Mouse (Mus musculus): ENCODE results near the gene Dok1. TPM values are rescaled to one million over a fixed set of nuclear protein-coding genes. Genes with fewer than 3 reads are reported as not detected.

The Dok1 gene
- polyA plus RNA-seq, 1 experiment from 2014 or later = 14.9 TPM

Small RNA genes within 50 kb of the gene (microRNA-seq; reads per million reads assigned to microRNA genes)
- not detected for gene Mir7040

Other genes starting within 250 kb of the Dok1 start
- 0.83 and 1.9 TPM in 2 replicates for gene Sema4f, start 93.7 kb downstream of the Dok1 start, polyA plus RNA-seq (2016; fragmentation: Nextera tagmentation; extraction: Ambion mirVana)
- 0.19 and 0.33 TPM in 2 replicates for gene M1ap, start 86.6 kb downstream of the Dok1 start, polyA plus RNA-seq (2016; fragmentation: Nextera tagmentation; extraction: Ambion mirVana)
- 6.3 and 12.8 TPM in 2 replicates for gene Loxl3, start 702 bp upstream of the Dok1 start, polyA plus RNA-seq (2016; fragmentation: Nextera tagmentation; extraction: Ambion mirVana)
- 167 and 169 TPM in 2 replicates for gene Aup1, start 21.1 kb upstream of the Dok1 start, polyA plus RNA-seq (2016; fragmentation: Nextera tagmentation; extraction: Ambion mirVana)
- 76.2 and 82.6 TPM in 2 replicates for gene Htra2, start 21.8 kb upstream of the Dok1 start, polyA plus RNA-seq (2016; fragmentation: Nextera tagmentation; extraction: Ambion mirVana)
- gene Dqx1, start 24.4 kb upstream of the Dok1 start, polyA plus RNA-seq (2016; fragmentation: Nextera tagmentation; extraction: Ambion mirVana) = 1.4 and 1.5 TPM in 2 replicates
- gene Tlx2, start 36.8 kb upstream of the Dok1 start, polyA plus RNA-seq (2016; fragmentation: Nextera tagmentation; extraction: Ambion mirVana) = 0.16 TPM in 1 of 2 replicates, not detected in the other
- 46.5 and 46.9 TPM in 2 replicates for gene Pcgf1, start 44.4 kb upstream of the Dok1 start, polyA plus RNA-seq (2016; fragmentation: Nextera tagmentation; extraction: Ambion mirVana)
- 0.82 and 1.5 TPM in 2 replicates for gene Lbx2, start 52.9 kb upstream of the Dok1 start, polyA plus RNA-seq (2016; fragmentation: Nextera tagmentation; extraction: Ambion mirVana)
- gene Ccdc142, start 68.1 kb upstream of the Dok1 start, polyA plus RNA-seq (2016; fragmentation: Nextera tagmentation; extraction: Ambion mirVana) = 1.7 and 3.8 TPM in 2 replicates
- 2.1 and 2.8 TPM in 2 replicates for gene Gm42688, start 68.1 kb upstream of the Dok1 start, polyA plus RNA-seq (2016; fragmentation: Nextera tagmentation; extraction: Ambion mirVana)
- gene Mrpl53, start 75.6 kb upstream of the Dok1 start, polyA plus RNA-seq (2016; fragmentation: Nextera tagmentation; extraction: Ambion mirVana) = 150 and 163 TPM in 2 replicates
- 45.3 and 53.8 TPM in 2 replicates for gene Mogs, start 82.0 kb upstream of the Dok1 start, polyA plus RNA-seq (2016; fragmentation: Nextera tagmentation; extraction: Ambion mirVana)
- gene Wbp1, start 88.1 kb upstream of the Dok1 start, polyA plus RNA-seq (2016; fragmentation: Nextera tagmentation; extraction: Ambion mirVana) = 136 and 188 TPM in 2 replicates
- 17.4 and 17.8 TPM in 2 replicates for gene Ino80b, start 92.0 kb upstream of the Dok1 start, polyA plus RNA-seq (2016; fragmentation: Nextera tagmentation; extraction: Ambion mirVana)
- 34.2 and 51.8 TPM in 2 replicates for gene Rtkn, start 102.0 kb upstream of the Dok1 start, polyA plus RNA-seq (2016; fragmentation: Nextera tagmentation; extraction: Ambion mirVana)
- 10.9 and 13.7 TPM in 2 replicates for gene Wdr54, start 122.9 kb upstream of the Dok1 start, polyA plus RNA-seq (2016; fragmentation: Nextera tagmentation; extraction: Ambion mirVana)
- gene 1700003E16Rik, start 122.9 kb upstream of the Dok1 start, polyA plus RNA-seq (2016; fragmentation: Nextera tagmentation; extraction: Ambion mirVana) = 0.80 and 1.6 TPM in 2 replicates
- gene Dctn1, start 132.4 kb upstream of the Dok1 start, polyA plus RNA-seq (2016; fragmentation: Nextera tagmentation; extraction: Ambion mirVana) = 96.4 and 108 TPM in 2 replicates
- gene Slc4a5, start 186.4 kb upstream of the Dok1 start, polyA plus RNA-seq (2016; fragmentation: Nextera tagmentation; extraction: Ambion mirVana) = 0.23 and 0.25 TPM in 2 replicates

All from limb, embryonic 10.5 days (tissue).